In genomic region chr15:84192058-84192791, GRCm38 (mm10) we compare ENCODE assay signal across 8 mouse cellular contexts. TPM values are rescaled to one million over a fixed set of nuclear protein-coding genes. Genes with fewer than 3 reads are reported as not detected.
A peak's percentile ranks its signal among the peaks of the same experiment; 100 is the strongest.
DNase-seq lines count a peak whose midpoint lies in the region; ATAC-seq lines count a peak whose summit lies in the region.

Gene Samm50 (plus strand): TSS chr15:84192241.

- peak; percentile 84 for DNase-seq in c-Kit-negative CD71-positive TER-119-positive erythroid progenitor cells, embryonic 14.5 days (ENCODE audit: low read depth, low spot score)
- peak; percentile 87 for DNase-seq in fibroblast of lung, adult 2 months (ENCODE audit: low read depth)
- DNase-seq in kidney, postnatal 14 days: peak; percentile 94
- DNase-seq in liver, embryonic 13.5 days: peak; percentile 89
- DNase-seq in neural tube, embryonic 10.5 days (ENCODE audit: extremely low spot score, low spot score): peak; percentile 93

- WGBS in heart, embryonic 14.5 days: 3% methylated on average over 48 of the region's 48 CpGs
- 4% methylated on average over 48 of the region's 48 CpGs for WGBS in liver, embryonic 13.5 days (ENCODE audit: insufficient replicate concordance)
- WGBS in stomach, embryonic 16.5 days: 3% methylated on average over 48 of the region's 48 CpGs

- peaks cover 23% of the 10 kb centered on the region for H3K36me3 ChIP-seq in heart, embryonic 14.5 days (ENCODE audit: control insufficient read depth, insufficient read depth, low read length)
- H3K36me3 ChIP-seq in liver, embryonic 13.5 days: peaks cover 24% of the 10 kb centered on the region
- H3K36me3 ChIP-seq in stomach, embryonic 16.5 days (ENCODE audit: control insufficient read depth, insufficient read depth, low read length): 0 out of 2 replicates have a peak, but pooled peaks cover 6% of the 10 kb centered on the region

- peak; percentile 99 for ATAC-seq in CD4-positive, CD25-positive, alpha-beta regulatory T cell, adult 4 months
- ATAC-seq in heart, embryonic 14.5 days (ENCODE audit: insufficient number of reproducible peaks, insufficient read depth, low FRiP score, low read depth): peak; percentile 94
- ATAC-seq in liver, embryonic 13.5 days (ENCODE audit: low read depth): peak; percentile 97
- ATAC-seq in stomach, embryonic 16.5 days (ENCODE audit: insufficient read depth, low FRiP score): peak; percentile 98

- no peaks in the 10 kb centered on the region for H3K27me3 ChIP-seq in heart, embryonic 14.5 days (ENCODE audit: control insufficient read depth, insufficient read depth, low read length)
- H3K27me3 ChIP-seq in liver, embryonic 13.5 days: no peaks in the 10 kb centered on the region
- no peaks in the 10 kb centered on the region for H3K27me3 ChIP-seq in stomach, embryonic 16.5 days (ENCODE audit: control insufficient read depth, insufficient read depth, low read length)

- peak within 1 kb of the TSS; percentile 96 to 99 for H3K27ac ChIP-seq in heart, embryonic 14.5 days (replicated peaks in 1 of 2; ENCODE audit: control insufficient read depth in 1 of 2, insufficient read depth in 1 of 2, low read depth in 2 of 2, low read length in 2 of 2)
- H3K27ac ChIP-seq in liver, embryonic 13.5 days: peak within 1 kb of the TSS; percentile 86
- H3K27ac ChIP-seq in stomach, embryonic 16.5 days (ENCODE audit: low read length): peak within 1 kb of the TSS; percentile 95

- H3K9me3 ChIP-seq in heart, embryonic 14.5 days (ENCODE audit: control insufficient read depth, low read length): no peaks in the 10 kb centered on the region
- H3K9me3 ChIP-seq in liver, embryonic 13.5 days (replicated peaks): no peaks in the 10 kb centered on the region
- H3K9me3 ChIP-seq in stomach, embryonic 16.5 days (replicated peaks; ENCODE audit: control insufficient read depth, low read length): no peaks in the 10 kb centered on the region

- peak within 1 kb of the TSS; percentile 79 for H3K4me2 ChIP-seq in heart, embryonic 14.5 days (ENCODE audit: low read length)
- H3K4me2 ChIP-seq in liver, embryonic 13.5 days: peak within 1 kb of the TSS; percentile 72
- peak within 1 kb of the TSS; percentile 77 for H3K4me2 ChIP-seq in stomach, embryonic 16.5 days (ENCODE audit: low read depth, low read length)

- peaks cover 4 to 7% of the 10 kb centered on the region in 2 experiments for H3K4me1 ChIP-seq in heart, embryonic 14.5 days (ENCODE audit: control insufficient read depth in 2 of 2, insufficient read depth in 2 of 2, low read length in 2 of 2)
- peaks cover 46% of the 10 kb centered on the region for H3K4me1 ChIP-seq in liver, embryonic 13.5 days (replicated peaks)
- H3K4me1 ChIP-seq in stomach, embryonic 16.5 days (ENCODE audit: control insufficient read depth, insufficient read depth, low read length): 0 out of 2 replicates have a peak, but pooled peaks cover 5% of the 10 kb centered on the region

- peak within 1 kb of the TSS; percentile 95 for H3K9ac ChIP-seq in heart, embryonic 14.5 days (ENCODE audit: low read length)
- peak within 1 kb of the TSS; percentile 76 for H3K9ac ChIP-seq in liver, embryonic 13.5 days
- H3K9ac ChIP-seq in stomach, embryonic 16.5 days (ENCODE audit: low read length): peak within 1 kb of the TSS; percentile 94

- peak within 1 kb of the TSS; percentile 85 to 93 for H3K4me3 ChIP-seq in heart, embryonic 14.5 days (ENCODE audit: control insufficient read depth in 1 of 2, insufficient read depth in 1 of 2, low read depth in 1 of 2, low read length in 2 of 2)
- H3K4me3 ChIP-seq in liver, embryonic 13.5 days (replicated peaks): peak within 1 kb of the TSS; percentile 73
- peak within 1 kb of the TSS; percentile 94 for H3K4me3 ChIP-seq in stomach, embryonic 16.5 days (replicated peaks; ENCODE audit: low read length)

RNA-seq across cellular contexts. Expression of gene Samm50, which starts in this region (rescaled TPM):
- 10 to 100 TPM; 44.3 to 56.1 TPM for polyA plus RNA-seq in CD4-positive, CD25-positive, alpha-beta regulatory T cell, adult 4 months (2017; shearing (Covaris generic))
- 85.2 and 88.2 TPM in 2 replicates for polyA plus RNA-seq in heart, embryonic 14.5 days (2014; fragmentation: Nextera tagmentation; extraction: Ambion mirVana)
- polyA plus RNA-seq in liver, embryonic 13.5 days (2015; fragmentation: Nextera tagmentation; extraction: Ambion mirVana): 98.0 and 106 TPM in 2 replicates
- polyA plus RNA-seq in stomach, embryonic 16.5 days (2015; fragmentation: Nextera tagmentation; extraction: Ambion mirVana): 107 and 116 TPM in 2 replicates

Comparison
In these comparisons a context has a peak if more than half of its experiments do, and no peak if none do; other contexts are left out.
1. Peak in every context shown above with its lines: DNase-seq, ATAC-seq, H3K4me3 ChIP-seq and H3K27ac ChIP-seq.